Mouse (Mus musculus): ENCODE data around the gene Zc3hc1. TPM values are rescaled to one million over a fixed set of nuclear protein-coding genes. Genes with fewer than 3 reads are reported as not detected.

The Zc3hc1 gene
- polyA plus RNA-seq, 1 experiment: 13.8 TPM

DNA sequence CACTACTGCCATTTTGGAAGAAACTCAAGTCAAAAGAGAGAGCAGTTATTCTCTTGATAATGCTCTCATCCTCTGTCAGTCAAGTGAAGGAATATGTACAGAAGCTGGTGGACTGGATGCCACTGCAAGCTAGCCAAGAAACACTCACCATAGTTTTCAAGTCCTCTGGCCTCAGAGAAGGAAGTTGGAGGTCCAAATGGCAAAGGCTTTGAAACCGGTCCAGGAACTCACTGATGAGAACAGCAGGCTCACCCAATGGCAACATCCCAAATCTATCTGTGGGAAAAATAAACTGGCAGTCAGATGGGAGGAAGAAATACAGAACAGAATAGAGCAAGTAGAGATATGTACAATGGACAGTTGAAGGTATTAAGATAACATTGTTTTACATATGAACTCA, 15.0 kb downstream of the Zc3hc1 start:
- Histone ChIP-seq H3K4me1 (ENCODE audit: control insufficient read depth, insufficient read depth, low read length) (peaks cover 8% of the 10 kb centered on the region), H3K4me3 (replicated peaks; ENCODE audit: extremely low read depth, low read depth, low read length) (no peak overlapping the region)
- WGBS: 38% methylated on average over 1 of the region's 1 CpGs
- no peak for DNase-seq
- no peak for TF ChIP-seq CTCF (IDR thresholded peaks at IDR 0.05; ENCODE audit: insufficient read depth, low read length)
- no peak for TF ChIP-seq POLR2A (IDR thresholded peaks at IDR 0.05; ENCODE audit: borderline replicate concordance, extremely low read depth, low read depth, low read length)

DNA sequence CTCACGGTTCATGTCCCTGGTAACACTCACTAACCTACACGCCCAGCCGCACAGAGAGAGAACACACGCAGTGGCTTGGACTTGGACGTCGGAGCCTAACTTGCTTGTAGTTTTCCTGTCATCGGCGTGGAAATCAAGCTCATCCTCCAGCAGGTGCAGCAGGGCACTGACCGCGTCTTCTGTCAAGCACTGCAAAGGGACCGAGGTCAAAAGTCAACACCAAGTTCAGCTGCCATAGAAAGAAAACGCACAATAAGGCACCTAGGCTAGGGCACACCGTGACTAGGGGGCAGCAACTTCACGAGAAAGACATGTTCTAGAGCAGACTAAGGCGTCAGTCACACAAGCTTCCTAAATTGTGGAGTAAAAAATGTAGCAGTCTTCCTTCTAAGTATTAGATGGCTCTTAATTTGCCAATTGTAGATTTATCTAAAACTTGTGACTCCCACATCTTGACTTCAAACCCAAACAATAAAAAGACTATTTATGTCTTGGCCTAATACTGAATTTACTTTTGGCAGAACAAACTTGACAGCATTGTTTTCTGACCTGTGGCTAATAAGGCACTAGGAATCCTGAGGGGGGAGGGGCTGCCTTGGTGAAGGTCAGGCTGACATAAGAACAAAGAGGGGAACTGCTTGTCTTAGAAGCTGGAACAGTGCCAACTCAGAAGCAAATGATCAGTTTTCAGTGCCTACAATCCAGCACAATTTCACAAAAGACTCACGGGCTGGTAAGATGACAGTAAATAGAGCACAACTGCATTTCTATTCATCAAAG, 15.9 kb downstream of the Zc3hc1 start:
- no peak overlapping the region for H3K4me3 ChIP-seq (replicated peaks; ENCODE audit: extremely low read depth, low read depth, low read length)
- DNase-seq: no peak
- H3K4me1 ChIP-seq (ENCODE audit: control insufficient read depth, insufficient read depth, low read length): peaks cover 8% of the 10 kb centered on the region
- 67% methylated on average over 16 of the region's 16 CpGs for WGBS
- TF ChIP-seq CTCF (IDR thresholded peaks at IDR 0.05; ENCODE audit: insufficient read depth, low read length) (no peak), POLR2A (IDR thresholded peaks at IDR 0.05; ENCODE audit: borderline replicate concordance, extremely low read depth, low read depth, low read length) (no peak)

- no peak for DNase-seq
- TF ChIP-seq POLR2A (IDR thresholded peaks at IDR 0.05; ENCODE audit: borderline replicate concordance, extremely low read depth, low read depth, low read length) (no peak), CTCF (IDR thresholded peaks at IDR 0.05; ENCODE audit: insufficient read depth, low read length) (no peak)
- Histone ChIP-seq H3K4me3 (replicated peaks; ENCODE audit: extremely low read depth, low read depth, low read length) (no peak overlapping the region), H3K4me1 (ENCODE audit: control insufficient read depth, insufficient read depth, low read length) (peaks cover 8% of the 10 kb centered on the region)
- 86% methylated on average over 17 of the region's 17 CpGs for WGBS
Measured at GRCm38 (mm10) chr6:30372627-30373369, 18.0 kb downstream of the Zc3hc1 start.

DNA sequence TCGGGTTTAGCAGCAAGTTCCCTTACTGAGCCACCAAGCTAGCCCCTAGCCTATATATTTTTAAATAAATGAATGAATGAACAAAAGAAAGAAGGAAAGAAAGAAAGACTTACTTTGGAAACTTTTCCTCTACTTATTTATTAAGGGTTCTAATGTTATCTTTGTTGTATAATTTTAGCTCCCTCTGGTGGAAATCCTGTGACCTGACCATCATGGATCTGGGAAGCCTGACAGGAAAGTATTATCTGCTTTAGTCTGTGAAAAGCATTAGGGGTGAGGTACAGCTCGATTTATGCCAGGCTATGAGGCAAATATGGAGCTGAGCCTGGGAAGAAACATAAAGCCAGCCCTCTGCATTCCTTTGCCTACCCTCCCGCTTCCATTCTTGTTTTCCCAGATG, 21.5 kb downstream of the Zc3hc1 start:
- no peak for DNase-seq
- H3K4me1 ChIP-seq (ENCODE audit: control insufficient read depth, insufficient read depth, low read length): no peaks in the 10 kb centered on the region; the same call in 1 of the 2 replicates
- 77% methylated on average over 3 of the region's 3 CpGs for WGBS
- no peak for TF ChIP-seq POLR2A (IDR thresholded peaks at IDR 0.05; ENCODE audit: borderline replicate concordance, extremely low read depth, low read depth, low read length)
- TF ChIP-seq CTCF (IDR thresholded peaks at IDR 0.05; ENCODE audit: insufficient read depth, low read length): no peak
- H3K4me3 ChIP-seq (replicated peaks; ENCODE audit: extremely low read depth, low read depth, low read length): no peak overlapping the region

DNA sequence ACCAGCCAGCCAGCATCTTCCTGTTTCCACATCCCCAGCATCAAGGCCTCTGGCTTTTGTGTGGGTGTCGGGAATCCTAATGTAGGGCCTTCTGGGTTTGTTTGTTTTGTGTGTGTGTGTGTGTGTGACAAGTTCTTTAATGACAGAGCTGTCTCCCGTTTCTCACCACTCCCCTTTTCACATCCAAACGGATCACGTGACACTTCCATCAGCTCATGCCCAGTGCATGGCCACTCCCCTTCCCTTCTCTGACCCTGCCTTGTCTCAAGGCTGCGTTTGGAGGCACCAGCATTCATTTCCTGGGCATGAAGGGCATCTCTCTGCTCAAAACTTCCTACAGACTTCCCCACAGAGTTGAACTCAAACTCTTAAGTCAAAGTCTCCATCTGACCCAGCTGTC, 27.0 kb downstream of the Zc3hc1 start:
- DNase-seq: no peak
- WGBS: 17% methylated on average over 5 of the region's 5 CpGs
- no peak overlapping the region for H3K4me3 ChIP-seq (replicated peaks; ENCODE audit: extremely low read depth, low read depth, low read length)
- no peak for TF ChIP-seq POLR2A (IDR thresholded peaks at IDR 0.05; ENCODE audit: borderline replicate concordance, extremely low read depth, low read depth, low read length)
- TF ChIP-seq CTCF (IDR thresholded peaks at IDR 0.05; ENCODE audit: insufficient read depth, low read length): no peak
- H3K4me1 ChIP-seq (ENCODE audit: control insufficient read depth, insufficient read depth, low read length): no peaks in the 10 kb centered on the region

GRCm38 (mm10) chr6:30359762-30360509, 30.9 kb downstream of the Zc3hc1 start:
- Histone ChIP-seq H3K4me3 (replicated peaks; ENCODE audit: extremely low read depth, low read depth, low read length) (no peak overlapping the region), H3K4me1 (ENCODE audit: control insufficient read depth, insufficient read depth, low read length) (no peaks in the 10 kb centered on the region)
- no peak for TF ChIP-seq CTCF (IDR thresholded peaks at IDR 0.05; ENCODE audit: insufficient read depth, low read length)
- no peak for TF ChIP-seq POLR2A (IDR thresholded peaks at IDR 0.05; ENCODE audit: borderline replicate concordance, extremely low read depth, low read depth, low read length)
- no peak for DNase-seq
- WGBS: 65% methylated on average over 12 of the region's 12 CpGs

- Histone ChIP-seq H3K4me1 (ENCODE audit: control insufficient read depth, insufficient read depth, low read length) (no peaks in the 10 kb centered on the region; the same call in 1 of the 2 replicates), H3K4me3 (replicated peaks; ENCODE audit: extremely low read depth, low read depth, low read length) (no peak overlapping the region)
- TF ChIP-seq POLR2A (IDR thresholded peaks at IDR 0.05; ENCODE audit: borderline replicate concordance, extremely low read depth, low read depth, low read length) (no peak), CTCF (IDR thresholded peaks at IDR 0.05; ENCODE audit: insufficient read depth, low read length) (peak; percentile 67; the same call in 1 of the 2 replicates)
- 14% methylated on average over 9 of the region's 9 CpGs for WGBS
- peak; percentile 80 for DNase-seq
Measured at GRCm38 (mm10) chr6:30357561-30358177, 33.2 kb downstream of the Zc3hc1 start.

DNA sequence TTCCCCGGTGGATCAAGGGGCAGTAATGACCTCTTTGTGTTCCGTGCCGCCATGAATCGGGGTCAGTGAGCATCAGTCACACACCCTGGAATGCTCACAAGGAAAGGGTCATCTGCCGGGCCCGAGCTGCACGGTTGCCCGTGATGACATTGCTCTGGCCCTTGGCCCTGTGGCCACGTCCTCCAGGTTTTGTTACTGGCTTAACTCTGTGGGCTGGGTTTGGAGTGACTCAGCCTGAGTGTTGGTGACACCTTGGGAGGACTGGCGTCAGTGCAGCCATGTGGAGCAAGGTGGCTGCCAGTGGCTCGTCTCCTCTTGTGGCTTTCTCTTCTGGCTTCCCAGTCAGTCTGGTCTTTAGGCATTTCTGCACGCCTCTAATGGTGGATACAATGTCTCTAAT, 34.1 kb downstream of the Zc3hc1 start:
- Histone ChIP-seq H3K4me1 (ENCODE audit: control insufficient read depth, insufficient read depth, low read length) (no peaks in the 10 kb centered on the region; the same call in 1 of the 2 replicates), H3K4me3 (replicated peaks; ENCODE audit: extremely low read depth, low read depth, low read length) (no peak overlapping the region)
- 81% methylated on average over 12 of the region's 12 CpGs for WGBS
- no peak for DNase-seq
- no peak for TF ChIP-seq CTCF (IDR thresholded peaks at IDR 0.05; ENCODE audit: insufficient read depth, low read length)
- TF ChIP-seq POLR2A (IDR thresholded peaks at IDR 0.05; ENCODE audit: borderline replicate concordance, extremely low read depth, low read depth, low read length): no peak

DNA sequence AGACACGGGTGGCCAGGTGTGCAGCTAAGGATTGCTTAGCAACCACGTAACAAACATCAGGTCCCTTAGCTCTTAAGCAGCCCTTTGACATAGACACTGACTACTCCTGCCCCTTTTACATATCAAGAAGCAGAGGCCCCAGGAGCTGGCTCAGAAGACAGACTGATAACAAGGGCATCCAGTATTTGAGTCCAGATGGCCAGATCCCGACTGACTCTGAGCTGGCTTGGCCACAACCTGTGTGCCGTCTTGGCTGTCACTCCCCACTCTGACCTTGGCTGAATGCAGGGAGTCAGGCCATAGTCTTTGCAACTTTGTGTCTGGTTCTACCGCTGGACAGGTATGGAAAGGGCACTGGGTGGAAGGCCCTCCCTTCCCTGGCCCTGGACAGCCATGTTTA, 34.7 kb downstream of the Zc3hc1 start:
- H3K4me1 ChIP-seq (ENCODE audit: control insufficient read depth, insufficient read depth, low read length): no peaks in the 10 kb centered on the region; the same call in 1 of the 2 replicates
- 78% methylated on average over 5 of the region's 5 CpGs for WGBS
- no peak for DNase-seq
- TF ChIP-seq POLR2A (IDR thresholded peaks at IDR 0.05; ENCODE audit: borderline replicate concordance, extremely low read depth, low read depth, low read length): no peak
- no peak for TF ChIP-seq CTCF (IDR thresholded peaks at IDR 0.05; ENCODE audit: insufficient read depth, low read length)
- no peak overlapping the region for H3K4me3 ChIP-seq (replicated peaks; ENCODE audit: extremely low read depth, low read depth, low read length)

All from lung, adult 2 months (tissue).